Mouse (Mus musculus) megakaryocyte, embryonic 14.5 days (primary cell): ENCODE measurements at regions not wholly inside any gene's neighbourhood (a gene's known extent, or its start where the extent isn't known, plus 50 kb on each side); places are given as distances from the start of the nearest gene placed in this dataset.

Experiments used
- FLI1 ChIP-seq: IDR thresholded peaks from 2 replicates; pipeline ENCODE4 v1.6.1; 2012; ENCODE audit warnings: low read length, inconsistent platforms, mixed read lengths
- GATA1 ChIP-seq: IDR thresholded peaks from 3 replicates; pipeline ENCODE4 v1.6.1; 2012; ENCODE audit warnings: mixed read lengths, low read length, inconsistent platforms, borderline replicate concordance

DNA sequence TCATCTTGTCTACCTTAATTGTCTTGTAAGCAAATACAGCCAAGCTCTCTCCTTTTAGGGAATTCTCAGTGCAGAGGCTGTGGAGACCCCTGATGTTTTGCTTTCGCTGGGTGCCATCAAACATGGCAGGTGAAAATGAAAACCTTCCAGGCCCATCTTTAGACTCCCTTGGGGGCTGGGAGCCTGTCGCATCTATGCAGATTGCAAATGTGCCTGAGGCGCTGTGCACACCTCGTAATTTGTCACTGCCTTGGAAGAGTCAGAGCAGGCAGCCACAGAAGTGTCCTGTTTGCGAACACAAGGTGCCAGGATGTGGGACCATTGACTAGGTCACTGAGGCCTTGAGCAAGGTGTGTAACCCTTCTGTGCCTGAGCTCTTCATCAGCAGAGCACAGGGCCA, 179.2 kb downstream of the Emp1 start:
- TF ChIP-seq GATA1 (no peak), FLI1 (no peak)
